Mouse (Mus musculus): Measurements from ENCODE around the gene Adam10. TPM values are rescaled to one million over a fixed set of nuclear protein-coding genes. Genes with fewer than 3 reads are reported as not detected.

Adam10 gene
- polyA plus RNA-seq, 1 experiment from 2014 or later: 64.6 TPM

DNA sequence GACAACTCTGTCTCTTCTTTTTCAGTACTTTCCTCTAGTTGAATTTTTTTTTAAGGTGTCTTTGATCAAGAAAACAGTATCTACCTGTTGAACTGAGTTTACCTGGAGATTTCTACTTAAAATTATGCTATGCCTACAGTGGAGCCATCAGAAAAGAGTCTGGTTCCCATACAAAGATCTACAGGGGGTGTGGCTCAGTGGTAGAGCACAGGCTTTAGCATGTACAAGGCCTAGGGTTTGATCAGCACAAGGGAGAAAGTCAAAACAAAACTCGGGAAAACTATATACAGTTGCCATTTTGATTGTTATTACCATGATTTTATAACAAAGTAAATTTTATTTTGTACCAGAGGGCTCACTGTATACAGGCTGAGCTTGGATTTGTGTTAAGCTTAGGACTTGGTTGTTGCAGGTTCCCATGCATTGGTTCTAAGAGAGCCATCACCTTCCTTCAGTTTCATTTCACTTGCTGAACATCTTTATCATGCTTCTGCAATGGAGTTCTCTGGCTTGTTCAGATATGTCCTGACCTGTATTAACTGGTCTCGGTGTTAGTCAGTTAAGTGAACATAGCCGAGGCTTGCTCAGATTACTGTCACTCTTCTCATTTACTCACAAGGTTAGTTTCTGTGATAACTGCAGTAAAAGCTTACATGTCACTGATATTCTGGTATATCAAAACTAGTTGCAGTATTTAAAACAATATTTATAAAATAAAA is 72.9 kb downstream of the Adam10 start:
- H3K4me1 ChIP-seq (ENCODE audit: insufficient read depth, low read depth, low read length): no peaks in the 10 kb centered on the region
- no peak overlapping the region for H3K9ac ChIP-seq (replicated peaks; ENCODE audit: low read depth)
- H3K9me3 ChIP-seq (ENCODE audit: low read length): no peaks in the 10 kb centered on the region
- H3K36me3 ChIP-seq (ENCODE audit: insufficient read depth, low read length): peaks cover 13% of the 10 kb centered on the region
- ATAC-seq: no peak
- no peaks in the 10 kb centered on the region for H3K27me3 ChIP-seq (replicated peaks; ENCODE audit: insufficient read depth, low read length)
- no peak for DNase-seq (ENCODE audit: low spot score)
- WGBS: 86% methylated on average over 3 of the region's 3 CpGs
- H3K4me2 ChIP-seq (replicated peaks; ENCODE audit: low read depth, low read length): no peak overlapping the region
- TF ChIP-seq EP300 (IDR thresholded peaks at IDR 0.05): no peak
- no peak for TF ChIP-seq CTCF (IDR thresholded peaks at IDR 0.05)
- H3K27ac ChIP-seq (ENCODE audit: low read length): no peak overlapping the region
- H3K4me3 ChIP-seq (ENCODE audit: low read depth, low read length): no peak overlapping the region

DNA sequence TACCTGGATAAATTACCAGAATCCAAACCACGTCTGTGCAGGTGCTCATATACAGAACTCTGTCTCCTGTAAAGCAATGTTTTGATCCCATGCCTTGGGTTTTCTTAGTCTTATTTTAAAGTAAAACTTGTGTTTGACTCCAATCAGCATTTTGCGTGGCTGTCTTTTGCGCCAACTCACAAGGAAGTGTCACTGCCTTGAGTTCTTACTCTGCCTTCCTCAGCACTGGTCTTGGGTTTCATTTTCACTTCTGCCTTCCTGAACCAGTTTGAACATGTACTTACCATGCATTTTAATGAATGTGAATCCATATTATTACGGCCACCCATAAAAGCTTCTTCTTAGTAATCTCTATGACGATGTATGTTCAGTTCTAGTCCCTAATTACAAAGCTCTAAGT is 82.2 kb downstream of the Adam10 start:
- peaks cover 26% of the 10 kb centered on the region; the same call in 1 of the 2 replicates for H3K36me3 ChIP-seq (ENCODE audit: insufficient read depth, low read length)
- WGBS: 83% methylated on average over 5 of the region's 5 CpGs
- peak overlapping the region; percentile 47 for H3K27ac ChIP-seq (ENCODE audit: low read length)
- H3K9me3 ChIP-seq (ENCODE audit: low read length): no peaks in the 10 kb centered on the region
- no peak overlapping the region for H3K4me3 ChIP-seq (ENCODE audit: low read depth, low read length)
- no peaks in the 10 kb centered on the region for H3K4me1 ChIP-seq (ENCODE audit: insufficient read depth, low read depth, low read length)
- ATAC-seq: no peak
- H3K9ac ChIP-seq (replicated peaks; ENCODE audit: low read depth): no peak overlapping the region
- DNase-seq (ENCODE audit: low spot score): peak; percentile 11
- no peak overlapping the region for H3K4me2 ChIP-seq (replicated peaks; ENCODE audit: low read depth, low read length)
- H3K27me3 ChIP-seq (replicated peaks; ENCODE audit: insufficient read depth, low read length): no peaks in the 10 kb centered on the region
- TF ChIP-seq EP300 (IDR thresholded peaks at IDR 0.05) (no peak), CTCF (IDR thresholded peaks at IDR 0.05) (no peak)

GRCm38 (mm10) chr9:70775517-70775916 is 96.7 kb downstream of the Adam10 start:
- H3K4me1 ChIP-seq (ENCODE audit: insufficient read depth, low read depth, low read length): no peaks in the 10 kb centered on the region
- WGBS: 90% methylated on average over 2 of the region's 2 CpGs
- no peaks in the 10 kb centered on the region for H3K27me3 ChIP-seq (replicated peaks; ENCODE audit: insufficient read depth, low read length)
- no peak overlapping the region for H3K4me3 ChIP-seq (ENCODE audit: low read depth, low read length)
- no peaks in the 10 kb centered on the region for H3K36me3 ChIP-seq (ENCODE audit: insufficient read depth, low read length)
- no peak overlapping the region for H3K4me2 ChIP-seq (replicated peaks; ENCODE audit: low read depth, low read length)
- no peak overlapping the region for H3K27ac ChIP-seq (ENCODE audit: low read length)
- H3K9ac ChIP-seq (replicated peaks; ENCODE audit: low read depth): no peak overlapping the region
- ATAC-seq (no peak), DNase-seq (ENCODE audit: low spot score) (no peak)
- TF ChIP-seq EP300 (IDR thresholded peaks at IDR 0.05) (no peak), CTCF (IDR thresholded peaks at IDR 0.05) (no peak)
- H3K9me3 ChIP-seq (ENCODE audit: low read length): no peaks in the 10 kb centered on the region

- TF ChIP-seq EP300 (IDR thresholded peaks at IDR 0.05) (no peak), CTCF (IDR thresholded peaks at IDR 0.05) (no peak)
- H3K4me2 ChIP-seq (replicated peaks; ENCODE audit: low read depth, low read length): no peak overlapping the region
- H3K36me3 ChIP-seq (ENCODE audit: insufficient read depth, low read length): no peaks in the 10 kb centered on the region
- H3K4me3 ChIP-seq (ENCODE audit: low read depth, low read length): no peak overlapping the region
- no peaks in the 10 kb centered on the region for H3K27me3 ChIP-seq (replicated peaks; ENCODE audit: insufficient read depth, low read length)
- H3K9ac ChIP-seq (replicated peaks; ENCODE audit: low read depth): no peak overlapping the region
- H3K4me1 ChIP-seq (ENCODE audit: insufficient read depth, low read depth, low read length): no peaks in the 10 kb centered on the region
- DNase-seq (ENCODE audit: low spot score) (no peak), ATAC-seq (no peak)
- H3K9me3 ChIP-seq (ENCODE audit: low read length): no peaks in the 10 kb centered on the region
- 88% methylated on average over 3 of the region's 3 CpGs for WGBS
- H3K27ac ChIP-seq (ENCODE audit: low read length): no peak overlapping the region
These were observed 103.4 kb downstream of the Adam10 start for GRCm38 (mm10) chr9:70782191-70782590.

- Histone ChIP-seq H3K9ac (replicated peaks; ENCODE audit: low read depth) (no peak overlapping the region), H3K4me1 (ENCODE audit: insufficient read depth, low read depth, low read length) (no peaks in the 10 kb centered on the region), H3K36me3 (ENCODE audit: insufficient read depth, low read length) (no peaks in the 10 kb centered on the region), H3K4me2 (replicated peaks; ENCODE audit: low read depth, low read length) (no peak overlapping the region), H3K27me3 (replicated peaks; ENCODE audit: insufficient read depth, low read length) (no peaks in the 10 kb centered on the region), H3K9me3 (ENCODE audit: low read length) (no peaks in the 10 kb centered on the region), H3K4me3 (ENCODE audit: low read depth, low read length) (no peak overlapping the region), H3K27ac (ENCODE audit: low read length) (no peak overlapping the region)
- TF ChIP-seq EP300 (IDR thresholded peaks at IDR 0.05) (no peak), CTCF (IDR thresholded peaks at IDR 0.05) (no peak)
- ATAC-seq (no peak), DNase-seq (ENCODE audit: low spot score) (no peak)
- WGBS: 77% methylated on average over 7 of the region's 7 CpGs
These were observed 109.9 kb downstream of the Adam10 start for GRCm38 (mm10) chr9:70788705-70789104.

DNA sequence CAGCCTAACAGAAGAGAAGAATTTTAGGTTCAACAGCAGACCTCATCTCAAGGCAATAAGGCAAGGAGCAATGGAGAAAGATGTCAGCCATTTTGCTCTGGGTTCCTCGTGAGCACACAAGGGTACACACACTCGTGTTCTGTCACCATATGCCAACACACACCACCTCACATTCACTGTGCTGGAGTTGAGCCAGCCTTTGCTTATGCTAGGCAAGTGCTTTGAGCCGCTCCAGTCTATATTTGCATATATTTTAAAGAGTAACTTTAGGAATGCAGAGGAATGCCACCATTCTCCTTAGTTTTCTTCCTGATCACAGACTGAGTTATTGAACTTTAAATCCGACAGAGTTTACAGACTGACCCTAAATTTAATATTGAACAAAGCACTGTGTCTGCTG is 111.8 kb downstream of the Adam10 start:
- no peak overlapping the region for H3K27ac ChIP-seq (ENCODE audit: low read length)
- H3K4me1 ChIP-seq (ENCODE audit: insufficient read depth, low read depth, low read length): no peaks in the 10 kb centered on the region
- no peak for ATAC-seq
- H3K4me3 ChIP-seq (ENCODE audit: low read depth, low read length): no peak overlapping the region
- no peaks in the 10 kb centered on the region for H3K27me3 ChIP-seq (replicated peaks; ENCODE audit: insufficient read depth, low read length)
- no peaks in the 10 kb centered on the region for H3K9me3 ChIP-seq (ENCODE audit: low read length)
- TF ChIP-seq EP300 (IDR thresholded peaks at IDR 0.05): no peak
- no peak for TF ChIP-seq CTCF (IDR thresholded peaks at IDR 0.05)
- no peak overlapping the region for H3K4me2 ChIP-seq (replicated peaks; ENCODE audit: low read depth, low read length)
- H3K9ac ChIP-seq (replicated peaks; ENCODE audit: low read depth): no peak overlapping the region
- WGBS: 64% methylated on average over 4 of the region's 4 CpGs
- DNase-seq (ENCODE audit: low spot score): peak; percentile 17
- H3K36me3 ChIP-seq (ENCODE audit: insufficient read depth, low read length): no peaks in the 10 kb centered on the region
